Mouse (Mus musculus): Measurements from ENCODE around the gene Zfp526. TPM values are rescaled to one million over a fixed set of nuclear protein-coding genes. Genes with fewer than 3 reads are reported as not detected.

Gene Zfp526
- 6.1 and 7.0 TPM in 2 replicates for polyA plus RNA-seq (2012; rRNA removed; ENCODE audit: low replicate concordance)

DNA sequence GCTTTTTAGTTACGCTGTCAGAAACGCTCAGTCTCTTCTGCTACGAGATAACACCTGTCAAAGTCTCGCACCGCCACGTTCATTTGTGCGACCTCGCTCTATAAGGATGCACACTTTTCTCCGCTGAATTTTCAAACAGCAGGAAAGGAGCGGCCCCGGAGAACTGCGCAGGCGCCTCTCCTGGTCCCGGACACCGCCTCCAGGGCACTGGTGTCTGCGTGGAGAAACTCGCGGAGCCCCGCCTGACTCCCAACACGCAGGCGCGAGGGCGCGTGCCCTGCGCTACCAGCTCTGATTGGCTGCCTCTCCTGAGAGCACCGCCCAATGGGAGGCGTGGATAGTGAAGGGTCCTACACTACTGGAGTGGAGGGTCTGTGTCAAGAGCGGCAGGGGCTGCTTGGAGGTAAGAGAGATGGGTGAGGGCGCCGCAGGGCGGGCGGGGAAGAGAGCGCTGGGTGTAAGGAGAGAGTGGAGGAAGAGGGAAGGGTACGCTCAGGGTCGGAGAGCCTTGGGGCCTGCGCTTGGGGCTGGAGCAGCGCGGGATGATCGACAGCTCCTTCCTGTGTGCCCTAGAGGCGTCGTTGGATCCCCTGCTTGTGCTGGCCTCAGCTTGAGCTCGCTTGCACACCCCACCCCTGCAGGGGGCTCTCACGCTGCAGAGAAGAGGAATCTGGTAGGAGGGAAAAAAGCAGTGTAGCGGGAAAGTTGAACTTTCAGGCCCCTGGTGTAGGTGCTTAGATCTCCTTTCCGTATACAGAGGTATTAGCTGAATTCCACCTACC is at the start of gene Zfp526:
Gene Zfp526, plus strand, starts transcription at position 324 of the 782 bp plus-strand sequence.

DNA sequence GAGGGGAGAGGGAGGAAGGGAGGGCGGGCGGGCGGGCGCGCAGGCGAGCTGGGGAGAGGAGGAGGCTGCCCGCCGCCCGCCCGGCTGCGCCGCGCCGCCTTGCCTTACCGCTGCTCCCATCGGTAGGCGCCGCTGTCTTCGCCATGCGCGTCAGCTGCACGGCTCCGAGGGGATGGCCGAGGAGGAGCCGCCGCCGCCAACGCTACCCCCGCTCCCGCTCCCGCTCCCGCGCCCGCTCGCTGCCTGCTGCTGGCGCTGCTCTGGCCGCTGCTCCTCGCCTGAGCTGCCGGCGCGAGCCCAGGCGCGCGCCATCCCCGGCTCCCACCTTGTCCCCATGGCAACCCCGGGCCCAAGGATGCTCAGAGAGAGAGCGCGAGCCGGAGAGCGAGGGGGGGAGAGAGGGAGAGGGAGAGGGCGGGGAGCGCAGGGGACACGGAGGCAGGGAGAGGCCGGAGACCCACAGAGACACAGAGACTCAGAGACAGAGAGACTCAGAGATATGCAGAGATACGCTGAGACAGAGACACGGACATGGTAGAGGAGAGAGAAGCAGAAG is 41.5 kb upstream of the Zfp526 start, which contains the start of gene Pou2f2:
Gene Pou2f2, minus strand, starts transcription at position 121 of the 556 bp plus-strand sequence.

DNA sequence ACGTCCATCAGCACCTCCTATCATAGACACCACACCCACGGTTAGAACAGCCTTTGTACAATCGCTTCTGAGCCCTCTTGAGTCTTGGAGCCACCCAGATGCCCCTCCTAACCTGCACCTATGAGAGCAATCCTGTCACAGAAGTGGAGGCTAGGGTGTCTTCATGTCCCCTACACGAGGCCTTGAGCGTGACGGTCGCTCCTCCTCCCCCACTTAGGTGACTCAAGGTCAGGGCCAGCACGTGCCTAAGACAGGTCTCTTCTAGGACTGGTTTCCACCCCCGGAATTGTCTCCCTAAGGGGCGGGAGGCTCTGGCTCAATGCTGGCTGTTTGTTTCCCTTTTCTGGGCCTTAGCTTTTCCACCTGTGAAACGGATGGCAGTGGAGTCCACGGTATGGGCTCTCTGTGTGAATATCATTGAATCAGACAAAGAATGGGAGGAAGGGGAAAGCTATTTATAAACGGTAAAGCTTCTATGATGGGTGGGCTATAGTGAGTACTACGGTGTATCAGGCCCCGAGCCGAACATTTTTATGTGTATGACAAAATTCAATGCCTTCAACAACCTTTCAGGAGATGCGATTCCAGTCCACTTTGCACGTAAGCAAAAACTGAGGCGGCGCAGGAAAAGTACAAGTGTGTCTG is 646 bp upstream of the Zfp526 start, which contains the start of gene Dedd2:
Gene Dedd2, minus strand, starts transcription at position 159 of the 645 bp plus-strand sequence.

DNA sequence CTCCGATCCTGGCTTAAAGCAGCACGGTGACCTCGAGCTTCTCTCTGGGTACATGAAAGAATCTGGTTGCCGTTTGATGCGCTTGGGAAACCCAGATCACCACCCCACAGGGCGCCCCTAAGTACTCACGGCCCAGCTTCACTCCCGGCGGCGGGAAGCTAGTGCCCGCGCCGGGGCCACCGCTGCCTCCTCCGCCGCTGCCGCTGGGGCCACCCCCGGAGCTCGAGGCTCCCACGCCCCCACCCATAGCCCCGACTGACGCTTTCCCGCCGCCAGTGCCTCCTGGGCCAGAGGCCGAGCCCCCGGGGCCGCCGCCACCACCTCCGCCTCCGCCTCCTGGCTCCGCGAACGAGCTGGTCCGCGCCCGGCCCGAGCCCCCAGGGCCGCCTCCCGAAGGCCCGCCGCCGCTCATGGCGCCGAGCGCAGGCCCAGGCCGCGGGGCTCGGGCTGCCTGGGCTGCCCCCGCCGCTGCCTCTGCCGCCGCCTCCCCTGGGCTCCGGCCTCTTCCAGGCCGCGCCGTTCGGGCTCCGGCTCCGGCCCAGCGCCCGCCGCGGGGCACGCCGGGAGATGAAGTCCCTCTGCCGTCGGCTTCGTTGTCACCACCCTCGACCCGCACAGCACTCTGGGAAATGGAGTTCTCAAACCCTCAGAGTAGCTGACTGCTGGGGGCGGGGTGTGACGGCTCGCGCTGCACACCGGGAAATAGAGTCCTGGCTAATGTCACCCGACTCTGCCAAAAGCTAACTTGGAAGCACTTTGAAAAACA is 16.2 kb downstream of the Zfp526 start, which contains the start of gene Gsk3a:
Gene Gsk3a, minus strand, starts transcription at position 603 of the 766 bp plus-strand sequence.

DNA sequence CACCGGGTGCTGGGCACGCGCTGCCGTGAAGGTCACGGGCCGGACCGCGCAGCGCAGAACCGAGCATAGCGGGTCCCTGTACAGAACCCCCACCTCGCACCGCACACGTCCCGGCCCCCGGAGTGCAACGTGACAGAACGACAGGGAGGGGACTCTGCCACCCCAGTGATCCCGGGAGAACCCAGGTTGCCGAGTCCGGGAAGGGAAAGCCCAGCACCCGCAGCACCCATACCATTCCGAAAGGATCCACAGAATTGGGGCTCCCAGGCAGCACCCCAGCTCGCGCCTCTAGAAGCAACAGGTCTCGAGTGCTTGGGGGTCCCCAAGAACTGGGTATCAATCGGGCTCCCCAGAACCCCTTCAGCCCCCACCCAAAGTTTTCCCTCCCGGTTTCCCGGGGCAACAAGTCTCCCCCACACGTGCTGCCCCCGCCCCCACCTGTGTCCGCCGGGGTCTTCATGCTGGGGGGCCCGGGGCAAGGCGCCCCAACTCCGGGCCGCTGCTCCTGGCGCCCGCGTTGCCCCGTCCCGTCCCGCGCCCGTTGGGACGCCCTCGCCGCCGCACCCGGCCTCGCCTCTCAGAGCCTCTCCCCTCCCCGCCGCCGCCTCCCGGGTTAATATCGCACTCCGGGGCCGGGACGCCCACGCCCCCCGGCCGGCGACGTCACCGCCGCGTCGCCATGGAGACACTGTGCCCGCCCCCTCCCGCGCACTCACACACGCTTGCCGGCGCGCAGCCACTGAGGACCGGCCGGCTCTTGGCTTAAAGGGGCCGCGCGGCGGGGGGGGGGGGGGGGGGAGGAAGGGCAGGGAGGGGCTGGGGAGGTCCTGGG is 29.1 kb downstream of the Zfp526 start, which contains the start of gene Erf:
Gene Erf, minus strand, starts transcription at position 621 of the 832 bp plus-strand sequence.

DNA sequence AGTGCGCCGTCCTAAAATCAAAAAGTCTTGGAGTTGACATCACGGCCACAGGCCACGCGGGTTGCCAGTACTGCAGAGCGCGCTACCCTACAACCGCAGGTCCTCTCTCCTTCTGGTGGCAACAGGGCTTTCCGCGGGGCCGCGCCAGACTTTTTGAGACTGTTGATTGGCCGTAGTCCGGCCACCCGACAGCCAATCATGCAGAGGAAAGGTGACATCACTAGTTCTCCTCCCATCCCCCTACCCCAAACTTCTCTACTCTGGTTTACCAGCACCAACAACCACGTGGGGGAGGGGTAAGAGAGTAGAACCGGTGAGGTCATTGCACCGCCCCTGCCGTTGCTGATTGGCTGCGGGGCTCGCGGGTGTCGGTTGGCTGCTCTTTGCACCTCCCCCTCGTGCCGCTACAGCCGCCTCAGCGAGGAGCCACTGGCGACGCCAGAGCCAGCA is 46.1 kb downstream of the Zfp526 start, which contains the start of gene Cic:
Gene Cic, plus strand, starts transcription at position 404 of the 450 bp plus-strand sequence.

Other genes with a start within 250 kb of the Zfp526 start
- 244 and 287 TPM in 2 replicates for gene Rabac1, start 248.7 kb upstream of the Zfp526 start, polyA plus RNA-seq (2012; rRNA removed; ENCODE audit: low replicate concordance)
- 1.6 and 4.1 TPM in 2 replicates for gene Atp1a3, start 215.5 kb upstream of the Zfp526 start, polyA plus RNA-seq (2012; rRNA removed; ENCODE audit: low replicate concordance)
- gene Grik5, start 149.1 kb upstream of the Zfp526 start, polyA plus RNA-seq (2012; rRNA removed; ENCODE audit: low replicate concordance) = 19.8 and 24.4 TPM in 2 replicates
- gene Zfp574, start 148.9 kb upstream of the Zfp526 start, polyA plus RNA-seq (2012; rRNA removed; ENCODE audit: low replicate concordance) = 34.5 and 39.7 TPM in 2 replicates
- gene Pou2f2, start 41.7 kb upstream of the Zfp526 start, polyA plus RNA-seq (2012; rRNA removed; ENCODE audit: low replicate concordance) = 1.8 and 3.3 TPM in 2 replicates
- gene Dedd2, start 810 bp upstream of the Zfp526 start, polyA plus RNA-seq (2012; rRNA removed; ENCODE audit: low replicate concordance) = 45.9 and 104 TPM in 2 replicates
- 141 and 179 TPM in 2 replicates for gene Gsk3a, start 16.4 kb downstream of the Zfp526 start, polyA plus RNA-seq (2012; rRNA removed; ENCODE audit: low replicate concordance)
- gene Erf, start 29.3 kb downstream of the Zfp526 start, polyA plus RNA-seq (2012; rRNA removed; ENCODE audit: low replicate concordance) = 40.7 and 44.2 TPM in 2 replicates
- gene Cic, start 46.3 kb downstream of the Zfp526 start, polyA plus RNA-seq (2012; rRNA removed; ENCODE audit: low replicate concordance) = 54.5 and 62.2 TPM in 2 replicates
- 86.5 and 148 TPM in 2 replicates for gene Pafah1b3, start 76.6 kb downstream of the Zfp526 start, polyA plus RNA-seq (2012; rRNA removed; ENCODE audit: low replicate concordance)
- gene Prr19, start 80.0 kb downstream of the Zfp526 start, polyA plus RNA-seq (2012; rRNA removed; ENCODE audit: low replicate concordance) = 0.07 TPM in 1 of 2 replicates, not detected in the other
- 0.64 and 1.5 TPM in 2 replicates for gene Tmem145, start 84.7 kb downstream of the Zfp526 start, polyA plus RNA-seq (2012; rRNA removed; ENCODE audit: low replicate concordance)
- gene Megf8, start 95.7 kb downstream of the Zfp526 start, polyA plus RNA-seq (2012; rRNA removed; ENCODE audit: low replicate concordance) = 21.0 and 22.1 TPM in 2 replicates
- 1.1 TPM in 1 of 2 replicates, not detected in the other for gene Cnfn, start 148.3 kb downstream of the Zfp526 start, polyA plus RNA-seq (2012; rRNA removed; ENCODE audit: low replicate concordance)
- gene Lipe, start 177.3 kb downstream of the Zfp526 start, polyA plus RNA-seq (2012; rRNA removed; ENCODE audit: low replicate concordance) = 65.3 and 226 TPM in 2 replicates
- gene Cxcl17, start 191.5 kb downstream of the Zfp526 start, polyA plus RNA-seq (2012; rRNA removed; ENCODE audit: low replicate concordance) = 1.9 TPM in 1 of 2 replicates, not detected in the other

Measured in duodenum, adult 2 months (tissue).